Mouse (Mus musculus): ENCODE measurements around the gene Sars. TPM values are rescaled to one million over a fixed set of nuclear protein-coding genes. Genes with fewer than 3 reads are reported as not detected.

The Sars gene
- total RNA-seq (2021): 100 to 1,000 TPM; 212 to 216 TPM

DNA sequence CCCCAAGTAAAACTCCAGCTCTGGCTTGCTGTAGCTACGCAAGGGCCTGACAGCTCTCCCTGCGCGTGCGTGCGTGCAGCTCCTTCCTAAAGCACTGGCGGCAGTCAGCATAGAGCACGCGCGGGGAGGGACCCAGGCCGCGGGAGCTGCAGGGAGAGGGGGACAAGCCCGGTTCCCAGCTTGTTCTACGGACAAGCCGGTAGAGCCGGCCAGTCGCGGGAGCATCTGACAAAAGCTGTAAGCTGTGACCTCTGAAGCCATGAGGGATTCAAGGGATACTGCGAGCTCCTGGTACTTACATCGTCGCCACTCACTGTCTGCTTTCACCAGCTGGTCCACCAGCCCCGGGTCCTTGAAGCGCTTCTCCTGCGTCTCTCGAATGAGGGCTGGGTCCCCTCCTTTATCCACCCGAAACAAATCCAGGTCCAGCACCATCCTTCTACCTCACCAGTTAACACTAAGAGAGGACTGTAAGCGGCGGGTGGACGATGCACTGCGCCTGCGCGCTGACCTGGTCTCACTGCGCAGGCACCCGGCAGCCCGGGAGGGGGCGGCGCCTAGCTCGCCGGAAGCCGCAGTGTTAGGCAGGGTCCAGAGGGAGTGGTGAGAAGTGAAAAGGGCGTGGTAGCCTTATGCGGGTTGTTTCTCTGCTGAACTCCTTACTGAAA, at the start of gene Sars:
Gene Sars, minus strand, starts transcription at position 512 of the 668 bp plus-strand sequence.
- peak; percentile 82 to 95 for DNase-seq (ENCODE audit: extremely low spot score in 1 of 2, low spot score in 2 of 2)

GRCm38 (mm10) chr3:108489968-108490367, 45.0 kb upstream of the Sars start:
- intact Hi-C loops (cut with DNase I): no loop called here

More for the DNA sequence above, at the start of gene Sars:
- intact Hi-C loops (cut with DNase I): no loop called here

DNA sequence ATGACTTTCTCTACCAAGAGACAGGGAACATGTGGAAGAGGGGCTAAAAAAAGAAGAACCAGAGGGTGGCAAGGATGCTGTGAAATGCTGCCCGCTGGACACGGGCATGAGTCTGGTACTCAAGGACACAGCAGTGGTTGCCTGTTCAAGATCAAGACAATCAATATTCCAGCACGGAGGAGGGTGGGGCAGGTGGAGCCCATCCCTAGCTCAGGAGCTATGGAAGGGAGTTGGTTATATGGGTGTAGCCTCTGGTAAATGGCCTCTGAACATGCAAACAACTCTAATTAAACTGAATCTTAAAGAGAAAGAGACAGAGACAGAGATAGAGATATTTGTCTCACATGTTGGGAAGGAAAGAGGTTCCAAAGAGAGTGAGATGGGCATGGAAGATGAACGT, 39.7 kb upstream of the Sars start:
- intact Hi-C loops (cut with DNase I): no loop called here
- DNase-seq (ENCODE audit: extremely low spot score in 1 of 2, low spot score in 2 of 2): no peak

More at GRCm38 (mm10) chr3:108489968-108490367, 45.0 kb upstream of the Sars start:
- DNase-seq (ENCODE audit: extremely low spot score in 1 of 2, low spot score in 2 of 2): no peak

GRCm38 (mm10) chr3:108478800-108479199, 33.8 kb upstream of the Sars start:
- intact Hi-C loops (cut with DNase I): no loop called here
- DNase-seq (ENCODE audit: extremely low spot score in 1 of 2, low spot score in 2 of 2): no peak

DNA sequence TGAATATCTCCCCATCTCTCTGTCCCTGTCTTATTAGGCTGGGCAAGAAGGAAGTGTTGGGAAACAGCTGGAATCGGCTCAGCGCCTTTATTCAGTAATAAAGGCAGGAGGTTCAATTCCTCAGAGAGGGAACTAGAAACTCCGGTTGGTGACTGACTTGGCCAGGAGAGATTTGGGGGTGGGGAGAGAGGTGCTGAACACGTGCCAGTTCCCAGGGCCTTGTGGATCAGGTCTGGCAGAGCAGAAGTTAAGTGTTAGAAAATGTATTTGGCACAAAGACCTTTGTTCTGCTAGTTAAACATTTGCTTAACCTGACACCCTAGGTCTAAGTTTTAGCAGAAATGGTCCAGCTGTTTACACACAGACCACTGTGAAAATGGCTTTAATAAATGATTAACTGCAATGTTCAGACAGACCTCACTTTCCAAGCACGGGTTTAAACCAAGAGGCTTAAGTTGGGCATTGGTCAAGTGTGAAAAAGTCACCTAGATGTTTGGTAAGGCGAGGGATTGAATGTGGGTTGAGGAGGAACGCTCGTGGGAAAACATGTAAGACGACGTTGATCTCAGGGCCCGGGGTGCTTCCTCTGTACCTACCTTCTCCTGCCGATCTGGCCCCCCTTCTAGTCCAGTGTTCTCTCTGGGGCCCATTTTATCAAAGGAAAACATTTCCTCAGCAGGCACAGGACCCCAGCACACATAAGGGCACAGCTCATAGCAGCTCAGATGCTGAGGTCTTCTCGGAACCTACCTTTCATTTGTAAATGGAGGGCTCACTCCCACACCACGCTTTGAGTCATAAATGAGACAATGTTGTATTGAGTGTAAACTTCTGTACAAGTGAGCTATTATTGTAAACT, 32.0 kb upstream of the Sars start:
- intact Hi-C loops (cut with DNase I): no loop called here
- DNase-seq (ENCODE audit: extremely low spot score in 1 of 2, low spot score in 2 of 2): no peak

- no peak for DNase-seq (ENCODE audit: extremely low spot score in 1 of 2, low spot score in 2 of 2)
- intact Hi-C loops (cut with DNase I): no loop called here
Observed at GRCm38 (mm10) chr3:108475496-108475895, 30.5 kb upstream of the Sars start.

- DNase-seq (ENCODE audit: extremely low spot score in 1 of 2, low spot score in 2 of 2): no peak
- intact Hi-C loops (cut with DNase I): no loop called here
Observed at GRCm38 (mm10) chr3:108474969-108475368, 30.0 kb upstream of the Sars start.

- no peak for DNase-seq (ENCODE audit: extremely low spot score in 1 of 2, low spot score in 2 of 2)
- intact Hi-C loops (cut with DNase I): no loop called here
Observed at GRCm38 (mm10) chr3:108467760-108468159, 22.8 kb upstream of the Sars start.

- intact Hi-C loops (cut with DNase I): no loop called here
Observed at GRCm38 (mm10) chr3:108466425-108466824, 21.4 kb upstream of the Sars start.

DNA sequence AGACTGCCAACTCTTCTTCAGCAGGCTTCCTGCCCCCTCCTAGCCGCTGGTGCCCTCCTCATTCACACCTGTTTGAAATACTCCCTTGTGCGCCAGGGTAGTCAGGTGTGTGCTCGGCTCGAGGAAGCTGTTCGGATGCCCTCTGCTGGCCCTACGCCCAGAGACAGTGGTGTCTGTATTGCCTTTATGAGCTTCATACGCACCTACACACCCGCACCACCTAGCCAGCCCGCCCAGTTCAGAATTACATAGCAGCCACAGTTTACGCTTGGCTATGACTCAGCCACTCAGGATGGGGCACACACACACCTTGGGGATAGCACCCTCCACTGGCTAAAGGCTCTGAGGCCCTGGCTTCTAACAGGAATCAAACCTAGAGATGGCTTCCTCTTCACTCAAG, 13.9 kb upstream of the Sars start:
- intact Hi-C loops (cut with DNase I): no loop called here
- peak in 1 of 2 experiments; percentile 36 for DNase-seq (ENCODE audit: extremely low spot score in 1 of 2, low spot score in 2 of 2)

More at GRCm38 (mm10) chr3:108466425-108466824, 21.4 kb upstream of the Sars start:
- peak in 1 of 2 experiments; percentile 60 for DNase-seq (ENCODE audit: extremely low spot score in 1 of 2, low spot score in 2 of 2)

- DNase-seq (ENCODE audit: extremely low spot score in 1 of 2, low spot score in 2 of 2): no peak
- intact Hi-C loops (cut with DNase I): no loop called here
Observed at GRCm38 (mm10) chr3:108458380-108458779, 13.4 kb upstream of the Sars start.

DNA sequence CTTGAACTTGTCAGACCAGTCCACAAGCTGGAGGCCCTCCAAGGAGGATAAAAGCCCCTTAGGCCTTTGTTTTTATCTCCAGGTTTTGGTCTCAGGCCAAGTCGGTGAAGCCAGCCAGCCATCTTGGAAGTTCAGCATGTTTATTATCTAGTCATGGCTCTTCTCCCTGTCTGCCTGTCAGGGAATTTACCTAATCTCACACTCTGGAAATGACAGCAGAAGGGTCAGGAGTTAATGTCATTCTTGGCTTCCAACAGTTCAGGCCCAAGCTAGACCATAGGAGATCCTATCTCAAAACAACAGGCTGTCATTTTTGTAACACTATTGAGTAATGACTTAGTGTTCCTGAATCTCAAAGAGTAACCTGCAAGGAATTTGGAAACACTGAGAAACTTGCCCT, 9.2 kb upstream of the Sars start:
- intact Hi-C loops (cut with DNase I): no loop called here
- DNase-seq (ENCODE audit: extremely low spot score in 1 of 2, low spot score in 2 of 2): no peak

DNA sequence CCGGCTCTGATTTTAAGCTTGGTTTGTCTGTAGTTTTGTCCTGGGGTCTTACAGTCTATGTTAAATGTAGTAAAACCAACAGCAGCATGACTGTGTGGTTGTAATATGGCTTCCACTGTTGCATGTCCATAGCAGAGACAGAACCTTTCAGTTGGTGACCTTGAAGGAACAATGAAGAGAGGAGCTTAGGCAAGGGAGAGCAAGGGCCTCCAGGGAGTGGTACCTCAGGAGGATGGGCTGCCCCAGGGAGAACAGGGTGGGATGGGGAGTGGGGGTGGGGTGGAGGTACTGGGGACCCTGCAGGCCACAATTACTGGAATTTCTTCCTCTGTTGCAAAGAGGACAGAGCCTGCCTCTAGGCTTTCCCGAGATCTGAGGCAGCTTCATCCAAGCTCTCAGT, 7.0 kb upstream of the Sars start:
- intact Hi-C loops (cut with DNase I): no loop called here
- DNase-seq (ENCODE audit: extremely low spot score in 1 of 2, low spot score in 2 of 2): no peak

GRCm38 (mm10) chr3:108445366-108445705, 327 bp upstream of the Sars start:
- DNase-seq (ENCODE audit: extremely low spot score in 1 of 2, low spot score in 2 of 2): no peak
- intact Hi-C loops (cut with DNase I): no loop called here

GRCm38 (mm10) chr3:108444029-108444428, 980 bp downstream of the Sars start:
- no peak for DNase-seq (ENCODE audit: extremely low spot score in 1 of 2, low spot score in 2 of 2)
- intact Hi-C loops (cut with DNase I): no loop called here

DNA sequence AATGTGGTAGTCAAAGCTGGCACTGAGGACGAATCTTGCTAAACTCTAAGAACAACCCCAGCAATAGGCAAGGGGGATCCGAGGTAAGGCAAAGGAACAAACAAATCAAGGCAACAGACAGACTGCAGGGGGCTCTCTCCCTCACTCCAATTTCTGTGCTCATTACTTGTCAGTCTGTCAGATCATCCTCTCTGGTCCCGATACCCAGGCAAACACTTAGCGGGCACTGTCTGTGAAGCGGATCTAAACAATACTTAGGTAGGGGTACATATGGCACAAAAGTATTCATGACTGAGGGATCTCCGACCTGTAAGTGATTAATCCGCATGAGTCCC, 8.7 kb downstream of the Sars start:
- no peak for DNase-seq (ENCODE audit: extremely low spot score in 1 of 2, low spot score in 2 of 2)
- intact Hi-C loops (cut with DNase I): no loop called here

DNA sequence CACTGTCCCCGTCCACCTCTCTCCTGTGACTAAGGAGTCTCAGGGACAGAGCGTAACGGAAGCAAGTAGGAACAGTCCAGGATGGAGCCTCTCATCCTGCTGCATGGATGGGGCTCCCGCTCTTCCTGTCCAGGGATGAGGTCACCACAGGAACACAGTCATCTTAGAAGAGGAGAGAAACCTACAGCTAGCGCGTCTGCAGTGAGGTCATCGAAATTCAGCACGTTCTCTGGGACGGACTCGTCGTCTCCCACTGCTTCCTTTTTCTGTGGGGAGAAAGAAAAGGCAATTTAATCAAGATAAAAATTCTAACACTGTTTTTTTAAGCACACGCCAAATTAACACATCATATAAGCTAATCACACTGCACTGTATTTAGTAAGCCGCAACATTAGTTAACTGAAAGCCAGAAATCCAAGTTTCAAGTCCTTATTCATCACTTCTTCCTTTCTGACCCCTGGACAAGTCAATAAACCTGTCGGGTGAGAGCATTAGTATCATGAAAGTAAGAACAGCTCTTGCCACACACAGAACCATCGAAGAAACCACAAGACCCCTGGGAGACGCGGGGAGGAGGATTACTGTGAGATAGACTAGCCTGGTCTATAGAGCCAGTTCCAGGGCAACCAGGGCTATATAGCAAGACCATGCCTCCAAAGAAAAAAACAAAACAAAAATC, 9.2 kb downstream of the Sars start:
- intact Hi-C loops (cut with DNase I): no loop called here
- DNase-seq (ENCODE audit: extremely low spot score in 1 of 2, low spot score in 2 of 2): no peak

DNA sequence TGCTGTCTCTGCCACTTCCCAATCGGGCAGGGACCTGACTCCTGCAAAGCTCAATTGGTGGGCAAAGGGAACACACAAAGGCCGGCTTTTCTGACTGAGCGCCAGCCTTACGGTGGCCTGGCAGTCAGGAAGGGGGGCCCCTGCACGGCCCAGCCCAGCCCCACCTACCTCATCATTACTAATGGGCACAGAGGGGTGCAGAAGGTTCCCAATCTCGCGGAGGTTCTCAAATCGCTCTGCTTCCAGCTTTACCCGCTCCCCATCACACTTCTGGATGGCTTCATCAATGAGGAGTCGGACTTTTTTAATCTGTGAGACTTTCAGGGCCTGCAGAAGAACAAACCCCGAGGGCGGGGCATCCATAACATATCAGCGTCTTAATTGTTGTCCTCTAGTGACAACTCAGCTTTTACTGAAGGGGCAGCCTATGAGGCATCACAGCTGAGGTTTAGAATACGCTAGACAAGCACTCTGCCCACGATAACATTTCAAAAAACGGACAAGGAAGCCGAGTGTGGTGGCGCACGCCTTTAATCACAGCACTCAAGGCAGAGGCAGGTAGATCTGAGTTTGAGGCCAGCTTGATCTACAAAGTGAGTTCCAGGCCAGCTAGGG, 11.0 kb downstream of the Sars start:
- DNase-seq (ENCODE audit: extremely low spot score in 1 of 2, low spot score in 2 of 2): no peak
- intact Hi-C loops (cut with DNase I): no loop called here

- intact Hi-C loops (cut with DNase I): no loop called here
- DNase-seq (ENCODE audit: extremely low spot score in 1 of 2, low spot score in 2 of 2): peak in 1 of 2 experiments; percentile 30
Observed at GRCm38 (mm10) chr3:108433188-108433880, 11.7 kb downstream of the Sars start.

Measured in left cerebral cortex, postnatal 10 days (tissue).